Mouse (Mus musculus): ENCODE data around the gene Nup62.

Nup62 gene

DNA sequence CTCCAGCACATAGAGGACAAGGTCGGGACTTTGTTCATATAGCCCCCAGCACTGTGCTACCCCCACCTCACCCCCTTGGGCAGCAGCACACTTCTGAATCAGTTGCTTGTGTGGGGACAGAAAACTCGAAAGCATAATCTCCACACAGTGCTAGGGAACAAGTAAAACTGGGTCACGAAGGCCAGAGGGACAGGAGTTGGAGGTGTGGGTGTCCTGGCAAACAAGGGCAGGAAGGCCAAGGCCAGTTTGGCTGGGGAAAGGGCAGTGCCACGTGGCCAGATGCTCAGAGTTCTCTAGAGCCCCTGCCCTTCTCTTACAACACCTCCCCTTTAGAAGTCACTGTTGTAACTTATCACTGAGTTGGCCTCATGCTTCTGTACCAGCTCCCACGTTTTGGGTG is 4.0 kb downstream of the Nup62 start:
- no peak for DNase-seq

- no peak for DNase-seq
Observed at GRCm38 (mm10) chr7:44820525-44820924, 4.6 kb downstream of the Nup62 start.

GRCm38 (mm10) chr7:44821666-44822448 is 6.0 kb downstream of the Nup62 start:
- DNase-seq, result no peak

- DNase-seq, result no peak
Observed at GRCm38 (mm10) chr7:44823409-44823808, 7.5 kb downstream of the Nup62 start.

GRCm38 (mm10) chr7:44824872-44825271 is 9.0 kb downstream of the Nup62 start:
- DNase-seq, result peak; percentile 85

- no peak for DNase-seq
Observed at GRCm38 (mm10) chr7:44826771-44827170, 10.9 kb downstream of the Nup62 start.

GRCm38 (mm10) chr7:44828706-44829105 is 12.8 kb downstream of the Nup62 start:
- DNase-seq, result no peak

DNA sequence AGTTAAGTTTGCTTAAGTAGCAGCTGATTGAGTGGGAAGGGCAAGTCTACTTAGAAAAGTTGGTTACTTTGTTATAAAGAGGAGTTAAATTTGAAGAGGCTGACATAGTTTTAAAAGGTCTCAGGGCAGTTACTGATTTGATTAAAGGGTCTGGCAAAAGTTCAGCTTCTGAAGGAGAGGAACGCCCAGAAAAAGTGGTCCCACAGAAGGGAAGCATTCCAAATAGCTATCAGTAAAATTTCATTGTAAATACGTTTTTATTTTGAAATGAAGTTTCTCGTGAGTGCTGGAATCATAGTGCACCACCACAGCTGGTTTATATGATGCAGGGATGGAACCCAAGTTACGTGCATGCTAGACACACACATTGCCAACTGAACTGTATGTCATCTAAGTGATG is 16.9 kb downstream of the Nup62 start:
- no peak for DNase-seq

DNA sequence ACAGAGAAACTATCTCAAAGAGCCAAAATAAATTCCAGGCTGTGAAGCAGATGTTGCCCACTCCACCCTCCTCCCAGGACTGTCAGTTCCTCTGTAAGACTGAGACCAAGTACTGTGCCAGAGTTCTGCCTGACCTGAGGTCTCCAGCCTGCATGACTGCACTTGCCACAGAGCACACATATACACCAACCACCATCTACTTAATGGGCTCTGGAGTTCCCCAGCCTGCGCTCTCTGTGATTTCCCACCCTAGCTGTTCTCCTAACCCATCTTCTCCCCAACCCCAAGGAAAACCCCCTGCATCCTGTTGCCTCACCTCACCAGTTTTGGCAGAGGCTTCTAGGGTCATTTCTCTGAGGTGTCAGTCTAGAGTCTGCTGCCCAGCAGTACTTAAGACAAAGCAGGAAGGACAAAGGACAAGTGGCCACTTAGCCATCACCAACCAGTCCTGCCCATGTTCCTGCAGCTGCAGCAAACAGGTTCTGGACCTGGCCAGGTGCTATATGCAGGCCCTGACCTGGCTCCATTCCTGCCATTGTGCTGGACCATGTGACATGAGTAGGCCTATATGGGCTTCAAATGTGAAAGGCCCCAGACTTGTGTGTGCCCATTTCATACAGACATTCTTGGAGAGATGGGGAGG is 19.6 kb downstream of the Nup62 start:
- no peak for DNase-seq

GRCm38 (mm10) chr7:44836016-44836404 is 20.1 kb downstream of the Nup62 start:
- DNase-seq, result no peak

GRCm38 (mm10) chr7:44836423-44837053 is 20.6 kb downstream of the Nup62 start:
- DNase-seq, result no peak

- DNase-seq, result no peak
Observed at GRCm38 (mm10) chr7:44838073-44838472, 22.2 kb downstream of the Nup62 start.

DNA sequence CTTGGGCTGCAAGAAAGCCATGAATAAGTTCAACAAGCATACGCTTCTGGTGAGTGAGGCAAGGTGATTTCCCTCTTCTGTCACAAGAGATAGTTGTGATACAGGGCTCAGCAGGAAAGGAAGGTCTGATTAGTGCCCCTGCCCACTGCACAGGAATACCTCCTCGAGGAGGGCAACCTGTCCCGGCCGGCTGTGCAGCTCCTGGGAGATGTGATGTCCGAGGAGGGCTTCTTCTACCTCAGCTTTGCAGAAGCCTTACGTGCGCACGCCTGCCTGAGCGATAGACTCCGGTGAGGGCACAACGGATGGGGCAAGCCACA is 23.2 kb downstream of the Nup62 start:
- DNase-seq, result no peak

DNA sequence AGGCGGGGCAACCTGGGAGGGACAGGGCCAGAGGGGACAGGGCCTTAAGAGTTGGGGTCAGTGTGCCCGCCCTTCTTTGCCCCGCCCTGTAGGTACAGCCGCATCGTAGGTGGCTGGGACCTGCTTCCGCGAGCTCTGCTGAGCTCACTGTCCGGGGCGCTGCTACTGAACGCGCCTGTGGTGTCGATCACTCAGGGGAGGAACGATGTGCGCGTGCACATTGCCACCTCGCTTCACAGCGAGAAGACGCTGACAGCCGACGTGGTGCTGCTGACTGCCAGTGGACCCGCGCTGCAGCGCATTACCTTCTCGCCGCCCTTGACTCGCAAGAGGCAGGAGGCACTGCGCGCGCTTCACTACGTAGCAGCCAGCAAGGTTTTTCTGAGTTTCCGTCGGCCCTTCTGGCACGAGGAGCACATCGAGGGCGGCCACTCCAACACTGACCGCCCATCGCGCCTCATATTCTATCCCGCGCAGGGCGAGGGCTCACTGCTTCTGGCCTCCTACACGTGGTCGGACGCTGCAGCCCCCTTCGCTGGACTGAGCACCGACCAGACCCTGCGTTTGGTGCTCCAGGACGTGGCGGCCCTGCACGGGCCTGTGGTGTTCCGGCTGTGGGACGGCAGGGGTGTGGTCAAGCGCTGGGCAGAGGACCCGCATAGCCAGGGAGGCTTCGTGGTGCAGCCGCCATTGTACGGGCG is 23.8 kb downstream of the Nup62 start:
- DNase-seq, result peak; percentile 64

DNA sequence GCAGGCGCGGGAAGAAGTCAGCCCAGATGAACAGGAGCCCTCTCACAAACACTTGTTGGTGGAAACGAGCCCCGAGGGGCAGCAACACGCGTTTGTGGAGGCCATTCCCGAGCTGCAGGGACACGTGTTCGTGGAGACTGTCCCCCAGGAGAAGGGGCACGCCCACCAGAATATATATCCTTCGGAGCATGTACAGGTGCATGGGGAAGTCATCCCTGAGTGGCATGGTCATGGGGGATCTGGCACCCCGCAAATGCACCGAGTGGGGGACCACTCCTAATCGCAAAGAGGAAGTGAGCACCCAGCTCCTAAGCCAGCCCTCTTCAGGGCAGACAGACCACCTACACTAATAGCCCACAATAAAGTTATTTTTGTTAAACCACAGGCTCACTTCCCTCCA is 24.5 kb downstream of the Nup62 start:
- DNase-seq, result no peak

DNA sequence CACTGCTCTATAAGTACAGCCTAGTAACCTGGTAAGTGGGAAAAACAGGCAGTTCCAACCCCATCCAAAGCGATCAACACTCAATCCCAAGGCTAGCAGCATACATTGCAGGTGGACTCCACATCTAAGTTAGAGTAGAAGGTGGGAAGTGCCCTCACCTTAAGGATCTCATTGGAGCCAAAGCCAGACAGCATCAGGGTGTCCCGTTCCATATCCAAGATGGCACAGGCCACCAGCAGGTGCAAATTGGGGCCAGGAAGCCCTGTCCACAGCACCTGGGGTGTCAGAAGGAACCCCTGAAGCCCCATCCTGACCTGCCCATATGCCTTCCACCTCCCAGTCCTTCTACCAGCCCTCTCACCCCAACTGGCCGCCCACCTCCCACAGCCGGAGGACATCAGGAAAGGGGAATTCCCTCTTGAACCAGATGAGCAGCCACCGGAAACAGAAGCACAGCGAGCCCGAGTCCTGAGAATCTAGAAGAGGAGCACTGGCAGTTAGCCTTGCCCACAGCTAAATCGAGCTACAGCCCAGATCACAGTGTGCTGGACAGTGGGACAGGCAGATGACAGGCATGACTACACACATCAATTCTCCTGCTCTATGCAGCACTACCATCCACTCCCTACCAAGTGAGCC is 26.1 kb downstream of the Nup62 start:
- no peak for DNase-seq

DNA sequence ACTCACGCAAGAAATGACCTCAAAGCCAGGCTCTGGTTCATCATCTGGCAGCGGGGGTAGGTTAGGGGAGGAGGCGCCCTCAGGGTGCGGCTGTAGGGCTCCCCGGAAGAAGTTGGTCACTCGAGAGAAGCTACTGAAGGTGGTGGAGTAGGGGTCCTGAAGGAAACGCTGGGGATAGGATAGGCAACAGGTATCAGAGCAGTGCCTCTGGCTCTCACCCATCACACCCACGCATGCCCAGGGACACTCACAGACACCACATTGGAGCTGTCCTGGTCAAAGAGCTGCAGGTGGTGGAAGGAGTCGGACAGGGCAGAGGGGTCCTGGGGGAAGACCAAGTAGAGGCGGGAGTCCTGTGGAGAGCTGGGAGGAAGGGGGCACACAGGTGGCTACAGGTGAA is 29.1 kb downstream of the Nup62 start:
- no peak for DNase-seq

DNA sequence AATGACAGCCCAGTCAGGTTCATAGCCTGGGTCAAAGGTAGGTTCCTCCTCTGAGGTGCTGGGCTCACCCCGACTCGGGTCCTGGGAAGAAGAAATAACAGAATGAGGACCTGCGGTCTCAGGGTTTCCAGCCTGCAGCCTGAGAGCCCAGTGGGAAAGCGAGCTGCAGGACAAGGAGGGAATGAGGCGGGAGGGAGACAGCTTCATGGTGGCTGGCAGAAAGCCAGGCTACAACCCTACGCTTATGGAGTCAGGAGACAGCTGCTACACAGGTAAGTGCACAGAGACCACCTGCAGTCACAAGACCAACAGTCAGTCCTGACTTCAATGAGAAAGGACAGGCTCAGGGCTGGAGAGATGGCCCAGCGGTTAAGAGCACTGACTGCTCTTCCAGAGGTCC is 30.9 kb downstream of the Nup62 start:
- DNase-seq, result no peak

DNA sequence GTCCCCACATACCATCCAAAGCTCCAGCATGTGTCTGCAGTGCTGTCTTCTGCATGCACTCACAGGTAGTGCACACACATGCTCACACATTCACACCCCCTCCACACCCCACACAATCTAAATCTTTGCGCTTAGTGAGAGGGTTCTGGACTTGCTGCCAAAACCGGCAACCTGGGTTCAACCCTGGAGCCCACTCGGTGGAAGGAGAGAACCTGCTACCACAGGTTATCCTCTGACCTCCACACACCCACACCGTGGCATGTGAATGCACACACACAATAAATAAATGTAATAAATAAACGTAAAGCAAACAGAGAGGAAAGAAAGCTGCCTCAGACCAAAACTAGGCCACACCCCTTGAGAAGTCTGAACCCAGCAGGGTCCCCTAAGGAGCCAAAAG is 31.9 kb downstream of the Nup62 start:
- DNase-seq, result no peak

- peak; percentile 97 for DNase-seq
Observed at GRCm38 (mm10) chr7:44848561-44849415, 32.9 kb downstream of the Nup62 start, which contains the start of the genes Akt1s1 and Tbc1d17. Gene Akt1s1 (plus strand): TSS chr7:44848991. Gene Tbc1d17 (minus strand): TSS chr7:44849079.

DNA sequence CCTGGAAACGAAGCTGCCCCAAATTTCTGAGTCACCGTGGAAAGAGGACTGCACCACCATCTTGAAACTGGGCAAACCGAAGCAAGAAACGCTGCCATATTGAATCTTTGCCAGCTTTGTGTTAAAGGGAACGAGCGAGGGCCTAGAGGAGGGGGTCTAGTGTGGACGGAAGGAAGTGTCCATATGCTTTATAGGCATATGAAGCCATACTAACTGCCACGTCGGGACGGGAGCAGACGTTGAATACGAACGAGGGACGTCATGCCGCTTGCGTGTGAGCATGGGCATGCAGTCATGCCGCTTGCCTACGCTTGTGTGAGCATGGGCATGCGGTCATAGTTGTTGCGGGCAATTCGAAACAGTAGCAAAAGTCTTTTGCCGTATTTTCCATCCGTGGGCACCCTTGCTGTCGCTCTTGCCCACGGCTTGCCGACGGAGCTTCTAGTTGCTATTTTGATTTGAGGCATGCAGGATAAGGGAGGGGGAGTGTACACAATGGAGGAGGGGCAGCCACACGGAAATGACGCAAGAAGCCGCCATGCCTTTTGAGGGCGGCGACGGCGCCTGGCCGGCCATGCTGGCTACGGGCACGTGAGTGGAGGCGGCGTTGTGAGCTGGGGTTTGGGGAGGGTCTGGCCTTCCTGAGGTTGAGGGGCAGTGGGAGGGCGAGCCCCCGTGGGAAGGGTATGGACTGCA is 33.7 kb downstream of the Nup62 start:
- peak; percentile 89 for DNase-seq
